Mouse (Mus musculus) fibroblast of lung, adult 2 months (primary cell): ENCODE results near the gene Stx2.

Experiments
- DNase-seq: peaks from one replicate; pipeline ENCODE4 v3.0.0-alpha.2; 2011; ENCODE audit warnings: low read depth

The Stx2 gene

DNA sequence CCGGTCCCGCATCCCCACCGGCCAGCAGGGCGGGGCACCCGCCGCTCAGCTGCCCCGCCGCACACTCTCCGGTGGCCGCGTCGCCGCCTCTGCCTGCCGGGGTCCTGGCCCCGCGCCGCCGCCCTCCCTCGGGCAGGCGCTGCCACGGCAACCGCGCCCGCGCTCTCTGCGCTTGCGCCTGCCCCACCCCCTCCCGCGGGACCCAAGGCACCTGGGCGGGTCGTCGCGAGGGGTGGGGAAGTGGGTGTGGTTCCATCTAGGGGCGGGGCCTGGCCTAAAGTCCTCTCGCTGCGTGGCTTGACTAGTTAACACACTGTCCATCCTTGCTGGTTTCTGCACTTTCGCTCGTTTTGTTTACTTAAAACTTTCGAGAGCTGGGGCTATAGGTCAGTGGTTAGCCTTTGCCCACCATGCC lies at the start of gene Stx2:
Gene Stx2, minus strand, starts transcription at position 163 of the 415 bp plus-strand sequence.
- peak; percentile 63 for DNase-seq

DNA sequence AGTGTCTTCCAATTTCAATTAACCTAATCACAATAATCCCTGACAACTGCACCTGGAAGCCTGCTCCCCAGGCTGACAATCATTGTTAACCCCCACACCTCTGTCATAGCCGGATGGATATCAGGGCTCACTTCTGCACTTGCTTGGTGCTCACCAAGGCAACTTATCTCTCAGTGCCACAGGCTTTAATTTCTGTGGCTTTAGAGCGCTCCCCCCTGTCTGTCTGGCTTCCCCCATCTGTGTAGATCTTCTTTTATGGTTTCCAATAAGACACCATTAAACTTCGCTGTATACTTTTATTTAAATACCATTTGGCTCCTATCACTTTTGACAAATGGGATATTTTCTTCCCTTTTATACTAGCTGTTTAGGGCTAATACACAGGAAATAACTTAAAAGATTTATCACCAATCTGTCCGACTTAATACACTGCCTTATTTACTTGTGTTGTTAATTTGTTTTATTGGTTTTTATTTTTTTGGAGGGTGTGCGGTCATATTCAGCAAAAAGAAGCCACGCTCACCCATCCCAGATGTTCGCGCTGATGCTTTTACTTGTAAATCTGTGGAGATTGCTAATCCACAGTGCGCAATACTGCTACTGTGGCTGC lies 46.4 kb upstream of the Stx2 start:
- DNase-seq = no peak

DNA sequence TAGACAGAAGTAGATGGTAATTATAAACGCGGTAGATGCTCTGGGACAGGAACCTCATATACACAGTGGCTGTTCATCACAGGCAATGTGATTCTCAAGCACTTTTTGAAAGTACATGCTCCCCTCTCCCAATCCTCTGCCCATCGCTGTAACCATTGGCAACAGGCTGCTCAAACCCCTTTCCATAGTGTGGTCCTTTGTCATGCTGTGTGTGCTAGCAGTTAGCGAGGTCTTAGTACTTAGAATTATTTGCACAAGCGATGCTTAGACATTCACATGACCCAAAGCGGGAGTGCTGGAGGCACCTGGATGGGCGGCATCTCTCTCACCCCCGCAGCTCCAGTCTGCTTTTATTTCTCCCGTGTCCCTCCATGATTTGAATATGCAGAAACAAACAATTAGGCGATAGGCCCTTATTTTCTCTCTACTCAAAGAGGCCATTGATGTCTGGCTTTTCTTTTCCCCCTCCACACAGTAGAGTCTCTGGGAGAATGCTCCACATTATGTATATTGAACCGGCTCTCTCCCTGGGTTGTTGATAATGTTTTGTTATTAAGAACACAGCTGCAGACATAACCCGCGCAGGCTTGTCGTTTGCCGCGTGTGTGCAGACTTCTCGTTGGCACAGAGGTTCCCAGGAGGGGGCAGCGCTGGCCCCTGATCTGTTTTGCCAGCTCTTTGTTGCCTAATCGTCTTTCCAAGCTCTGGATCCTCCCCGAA lies 44.4 kb upstream of the Stx2 start:
- no peak for DNase-seq

DNA sequence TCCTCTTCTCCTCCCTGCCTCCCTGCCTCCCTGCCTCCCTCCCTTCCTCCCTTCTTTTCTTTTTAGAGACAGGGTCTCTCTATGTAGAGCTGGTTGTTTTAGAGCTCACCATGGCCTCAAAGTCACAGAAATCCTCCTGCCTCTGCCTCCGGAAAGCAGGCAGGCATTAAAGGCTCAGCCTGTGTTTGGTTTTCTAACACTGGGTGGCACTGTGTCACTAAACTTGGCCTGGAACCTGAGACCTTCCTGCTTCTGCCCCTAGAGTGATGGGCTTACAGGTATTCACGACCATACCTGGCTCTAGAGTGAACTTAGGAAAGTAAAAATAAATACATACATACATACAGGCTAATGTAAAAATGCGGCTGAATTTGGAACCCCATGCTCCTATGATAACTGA lies 43.5 kb upstream of the Stx2 start:
- no peak for DNase-seq

DNA sequence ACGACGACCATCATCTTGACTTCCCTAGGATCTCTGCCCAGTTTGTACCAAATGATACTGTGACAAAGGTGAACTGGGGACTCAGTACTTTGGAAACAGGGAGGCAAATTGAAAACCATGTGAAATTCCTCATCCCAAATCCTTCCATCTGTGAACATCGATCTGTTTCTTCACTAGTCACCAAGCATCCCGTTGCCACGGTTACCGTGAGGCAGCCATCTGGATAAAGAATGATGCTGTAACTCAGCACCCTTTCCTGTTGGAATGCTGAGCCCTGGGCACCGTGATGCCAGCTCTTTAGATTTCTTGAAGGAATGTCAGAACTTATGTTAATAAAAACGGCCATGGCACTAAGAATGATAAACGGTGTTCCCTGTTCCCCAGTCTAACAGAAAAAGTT lies 41.0 kb upstream of the Stx2 start:
- DNase-seq = no peak

DNA sequence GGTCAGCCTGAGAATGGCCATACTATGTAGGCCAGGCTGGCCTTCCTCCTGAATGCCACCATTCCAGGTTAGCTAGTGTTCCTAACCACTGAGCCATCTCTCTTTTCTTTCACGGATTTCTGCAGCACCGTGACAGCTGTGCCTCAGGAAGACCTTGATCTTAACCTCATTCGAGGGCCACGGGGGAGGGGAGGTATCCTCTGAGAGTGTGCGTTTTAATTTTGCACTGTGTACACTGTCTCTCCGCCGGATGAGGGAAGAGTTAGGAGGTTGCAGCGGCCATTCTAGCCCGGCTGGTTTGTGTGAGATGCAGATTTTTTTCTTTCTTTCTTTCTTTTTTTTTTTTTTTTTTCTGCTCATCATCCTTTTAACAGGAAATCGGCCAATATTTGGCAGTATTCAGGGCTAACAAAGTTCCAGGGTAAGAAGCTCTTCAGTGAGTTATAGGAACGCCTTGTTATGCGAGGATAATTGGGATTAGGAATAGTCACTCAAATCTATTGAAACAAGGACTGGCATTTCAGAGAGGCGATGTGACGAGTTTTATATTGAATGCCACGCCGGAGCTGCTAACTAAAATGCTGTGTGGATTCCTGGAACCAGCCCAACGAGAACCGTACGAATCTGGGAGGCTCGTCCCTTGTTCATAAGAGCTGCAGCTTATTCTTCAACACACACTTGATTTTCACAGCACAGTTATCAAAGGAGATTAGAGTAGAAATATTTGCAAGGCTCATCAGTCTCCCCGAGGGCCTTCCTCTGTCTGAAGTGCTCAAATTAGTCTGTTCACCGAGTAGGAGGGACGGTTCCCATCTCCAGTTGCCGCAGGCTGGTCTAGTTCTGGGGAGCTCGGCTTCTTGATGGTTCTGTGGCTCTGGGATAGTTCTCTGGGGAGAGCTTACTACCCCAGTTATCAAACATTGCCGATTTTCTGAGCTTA lies 37.5 kb upstream of the Stx2 start:
- DNase-seq = no peak

DNA sequence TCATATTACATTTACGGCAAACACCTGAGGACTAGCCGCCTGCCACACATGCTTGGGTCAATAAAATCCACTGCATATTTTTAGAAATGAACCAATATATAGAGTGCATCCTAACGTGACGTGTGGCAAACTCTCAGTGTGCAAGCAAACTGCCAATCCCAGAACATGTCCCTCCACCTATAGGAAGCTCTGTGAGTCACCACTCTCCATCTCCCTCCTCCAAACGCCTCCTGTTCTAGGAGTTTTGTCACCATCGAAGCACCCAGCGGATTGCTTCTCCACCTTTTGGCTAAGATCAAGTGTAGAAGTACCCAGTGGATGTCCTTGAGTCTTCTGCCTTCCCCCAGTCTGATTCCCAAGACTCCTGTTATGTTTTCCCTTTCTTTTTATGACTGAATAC lies 29.4 kb upstream of the Stx2 start:
- DNase-seq = no peak

DNA sequence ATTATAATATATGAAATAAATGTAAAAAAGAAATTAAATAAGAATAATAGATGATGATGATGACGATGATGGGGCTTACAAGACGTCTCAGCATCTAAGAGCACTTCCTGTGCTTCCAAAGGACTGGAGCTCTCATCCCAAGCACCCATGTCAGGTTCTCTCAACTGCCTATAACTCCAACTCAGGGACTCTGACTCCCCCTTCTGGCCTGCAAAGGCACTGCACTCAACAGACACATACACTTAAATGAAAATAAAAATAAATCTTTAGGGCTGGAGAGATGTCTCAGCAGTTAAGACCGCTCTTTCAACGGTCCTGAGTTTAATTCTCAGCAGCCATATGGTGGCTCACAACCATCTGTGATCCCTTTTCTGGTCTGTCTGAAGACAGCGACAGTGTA lies 28.3 kb upstream of the Stx2 start:
- no peak for DNase-seq

DNA sequence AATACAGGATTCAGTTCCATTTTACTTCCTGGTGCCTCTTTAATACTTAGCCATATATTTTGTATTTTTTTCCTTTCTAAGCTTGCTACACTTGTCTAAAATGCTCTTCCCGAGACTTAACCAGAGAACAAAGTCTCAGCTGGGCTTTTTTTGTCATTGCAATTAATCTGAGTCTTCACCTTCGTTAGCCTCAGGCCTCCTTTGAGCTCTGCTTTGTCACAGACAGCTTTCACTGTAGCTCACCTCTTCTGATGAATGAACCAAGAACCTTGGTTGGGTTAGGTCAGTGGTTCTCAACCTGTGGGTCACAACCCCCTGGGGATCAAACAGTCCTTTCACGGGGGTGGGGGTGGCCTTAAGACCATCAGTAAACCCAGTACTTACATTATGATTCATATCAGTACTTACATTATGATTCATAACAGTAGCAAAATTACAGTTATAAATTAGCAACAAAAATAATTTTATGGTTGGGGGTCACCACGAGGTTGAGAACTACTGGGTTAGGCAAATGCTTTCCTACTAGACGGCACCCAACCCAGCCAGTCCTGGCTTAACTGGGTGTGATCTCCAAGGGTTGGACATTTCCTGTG lies 20.9 kb upstream of the Stx2 start:
- DNase-seq = no peak

DNA sequence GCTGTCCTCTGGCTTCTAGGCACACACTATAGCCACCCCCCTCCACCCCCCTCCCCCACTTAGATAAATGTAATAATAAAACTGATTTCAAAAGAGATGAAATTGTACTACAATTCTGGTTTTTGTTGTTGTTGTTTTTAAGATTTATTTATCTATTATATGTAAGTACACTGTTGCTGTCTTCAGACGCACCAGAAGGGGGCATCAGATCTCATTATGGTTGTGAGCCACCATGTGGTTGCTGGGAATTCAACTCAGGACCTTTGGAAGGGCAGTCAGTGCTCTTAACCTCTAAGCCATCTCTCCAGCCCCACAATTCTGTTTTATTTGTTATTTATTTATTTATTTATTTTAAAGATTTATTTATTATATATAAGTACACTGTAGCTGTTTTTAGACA lies 18.3 kb upstream of the Stx2 start:
- DNase-seq = no peak

DNA sequence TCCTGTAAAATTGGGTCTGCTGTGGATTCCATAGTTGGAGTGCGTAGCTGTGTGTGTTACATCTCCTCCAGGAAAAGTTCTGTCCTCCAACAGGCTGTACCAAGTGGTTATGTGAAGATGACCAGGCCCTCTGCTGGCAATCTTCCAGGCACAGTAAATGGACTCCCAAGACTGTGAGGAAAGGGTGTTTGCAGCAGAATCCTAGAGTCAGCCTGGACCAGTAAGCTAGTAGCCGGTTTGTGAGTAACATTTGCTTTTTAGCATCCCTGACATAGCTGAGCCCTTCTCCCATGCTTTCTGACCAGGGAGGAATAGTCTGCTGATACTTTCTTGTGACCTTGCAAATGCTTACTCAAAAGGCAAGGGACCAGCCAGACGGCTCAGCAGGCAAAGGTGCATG lies 17.8 kb upstream of the Stx2 start:
- DNase-seq = no peak

DNA sequence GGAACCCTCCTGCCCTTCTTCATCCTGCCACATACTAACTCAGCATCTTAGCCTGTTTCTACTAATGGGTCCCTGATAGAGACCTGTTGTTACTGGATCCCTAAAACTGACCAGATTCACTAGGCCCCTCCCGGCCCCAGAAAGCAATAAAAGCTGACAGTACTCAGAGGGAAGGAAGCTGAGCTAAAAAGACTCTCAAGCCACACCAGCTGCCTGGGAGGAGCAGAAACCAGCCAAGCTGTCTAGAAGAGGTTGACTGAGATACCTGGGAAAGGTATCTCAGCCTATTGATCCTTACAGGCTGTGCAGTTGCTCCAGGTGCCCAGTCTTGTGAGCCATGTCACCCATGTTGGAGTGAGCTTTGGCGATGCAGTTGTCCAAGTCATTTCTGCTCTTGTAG lies 17.4 kb upstream of the Stx2 start:
- no peak for DNase-seq

DNA sequence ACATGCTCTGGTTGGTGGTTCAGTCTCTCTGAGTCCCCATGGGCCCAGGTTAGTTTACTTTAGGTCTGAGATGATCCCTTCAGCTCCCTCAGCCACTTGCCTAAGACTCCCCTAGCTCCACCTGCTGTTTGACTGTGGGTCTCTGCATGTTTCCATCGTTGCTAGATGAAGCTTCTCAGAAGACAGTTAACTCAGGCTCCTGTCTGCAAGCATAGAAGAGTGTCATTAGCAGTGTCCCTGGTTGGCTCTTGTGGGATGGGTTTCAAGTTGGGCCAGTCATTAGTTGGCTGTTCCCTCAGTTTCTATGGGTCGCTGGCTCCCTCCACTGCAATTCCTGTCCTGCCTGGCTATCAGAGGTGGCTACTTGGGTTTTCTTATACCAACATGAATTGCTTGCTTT lies 16.7 kb upstream of the Stx2 start:
- DNase-seq = no peak

DNA sequence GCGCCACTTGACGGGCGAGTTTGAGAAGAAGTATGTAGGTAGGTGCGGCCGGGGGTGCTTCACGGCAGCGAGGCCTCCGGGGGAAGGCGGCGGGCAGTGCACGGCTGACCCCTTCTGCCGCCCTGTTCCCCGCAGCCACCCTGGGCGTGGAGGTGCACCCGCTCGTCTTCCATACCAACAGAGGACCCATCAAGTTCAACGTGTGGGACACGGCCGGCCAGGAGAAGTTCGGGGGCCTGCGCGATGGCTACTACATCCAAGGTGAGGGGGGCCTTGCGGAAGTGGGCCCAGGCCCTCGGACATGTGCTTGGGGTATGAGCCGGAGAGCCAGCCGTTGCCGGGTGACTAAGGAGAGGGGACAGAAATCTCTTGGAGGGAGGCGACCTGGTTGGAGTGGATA lies 12.4 kb upstream of the Stx2 start:
- no peak for DNase-seq

DNA sequence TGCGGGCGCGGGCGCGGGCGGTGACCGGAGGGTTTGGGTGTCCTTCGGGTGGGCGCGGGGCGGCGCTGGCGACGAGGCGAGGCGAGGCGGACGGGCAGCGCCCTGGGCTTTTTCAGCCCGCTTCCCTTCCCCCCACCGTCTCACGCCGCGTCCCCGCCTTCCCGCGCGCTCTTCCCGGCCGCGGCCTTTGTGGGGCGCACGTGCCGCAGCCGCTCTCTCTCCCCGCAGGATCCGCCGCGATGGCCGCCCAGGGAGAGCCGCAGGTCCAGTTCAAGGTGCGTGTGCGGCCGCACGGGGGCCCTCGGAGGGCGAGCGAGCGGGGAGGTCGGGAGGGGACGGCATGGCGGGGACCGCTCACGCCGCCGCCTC lies 11.9 kb upstream of the Stx2 start:
- no peak for DNase-seq

DNA sequence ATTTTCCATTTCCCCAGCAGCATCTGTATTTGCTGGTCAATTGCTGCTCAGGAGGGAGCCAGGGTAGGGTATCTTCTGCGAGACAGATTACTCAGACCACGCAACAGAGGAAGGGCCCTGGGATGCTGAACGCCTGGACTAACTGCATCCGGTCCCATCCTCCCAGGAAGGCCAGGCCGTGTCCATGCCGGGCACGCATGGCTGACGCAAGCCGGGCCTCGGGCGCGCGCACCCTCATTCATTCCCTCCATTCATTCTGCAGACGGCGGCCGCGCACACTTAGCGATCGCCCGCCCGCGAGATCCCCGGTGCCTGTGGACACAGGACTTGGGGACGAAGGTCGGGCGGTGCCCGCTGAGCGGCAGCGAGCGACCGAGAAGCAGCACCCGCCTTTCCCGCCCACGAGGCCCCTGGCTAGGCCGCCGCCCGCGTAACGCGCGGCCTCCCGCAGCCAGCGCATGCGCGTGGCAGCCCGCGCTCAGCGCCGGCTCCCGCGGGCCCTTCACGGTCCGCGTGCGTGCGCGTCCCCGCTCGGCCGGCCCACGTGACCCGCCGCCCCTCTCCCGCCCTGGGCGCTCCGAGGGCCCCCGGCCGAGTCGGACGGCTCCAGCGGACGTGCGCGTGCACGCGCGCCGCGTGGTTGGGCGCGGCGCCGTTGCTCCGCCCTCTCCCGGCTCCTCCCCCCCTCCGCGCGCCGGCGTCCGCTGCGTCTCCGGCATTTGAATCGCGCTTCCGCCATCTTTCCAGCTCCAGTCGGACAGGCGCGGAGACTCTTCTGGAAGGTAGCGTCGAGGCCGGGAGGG lies 11.3 kb upstream of the Stx2 start, which contains the start of gene Ran:
Gene Ran, plus strand, starts transcription at position 573 of the 803 bp plus-strand sequence.
- DNase-seq = peak; percentile 88

DNA sequence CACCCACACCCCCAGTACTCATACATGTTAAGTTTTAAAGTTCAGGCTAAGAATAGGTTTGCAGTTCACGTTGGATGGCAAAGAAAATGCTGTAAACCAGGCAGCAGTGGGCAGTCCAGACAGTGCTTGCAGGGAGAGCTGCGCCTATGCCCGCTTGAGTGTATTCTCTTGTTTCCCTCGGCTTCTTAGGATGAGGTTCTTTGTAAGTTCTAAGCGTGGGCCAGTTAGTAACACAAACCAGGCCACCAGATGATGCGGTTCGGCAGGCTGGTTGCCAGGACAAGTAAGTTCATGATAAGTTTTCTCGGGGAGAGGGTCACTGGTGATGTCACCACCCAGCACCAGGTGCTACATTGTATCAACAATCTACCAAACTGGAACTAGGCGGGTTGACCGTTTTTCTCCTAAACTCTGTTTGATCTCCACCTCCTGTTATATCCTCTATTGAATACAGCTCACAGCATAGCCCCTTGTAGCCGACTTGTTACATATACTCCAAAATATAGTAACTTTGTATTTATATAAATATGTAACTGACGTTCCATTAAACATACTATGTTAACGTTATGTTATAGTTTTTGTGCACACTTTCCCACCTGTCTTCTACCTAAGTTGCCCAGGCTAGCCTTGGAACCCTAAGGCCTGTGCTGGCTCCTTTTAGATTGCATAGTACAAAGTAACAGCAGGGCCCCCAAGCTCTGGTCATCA lies 10.6 kb upstream of the Stx2 start:
- DNase-seq = no peak

DNA sequence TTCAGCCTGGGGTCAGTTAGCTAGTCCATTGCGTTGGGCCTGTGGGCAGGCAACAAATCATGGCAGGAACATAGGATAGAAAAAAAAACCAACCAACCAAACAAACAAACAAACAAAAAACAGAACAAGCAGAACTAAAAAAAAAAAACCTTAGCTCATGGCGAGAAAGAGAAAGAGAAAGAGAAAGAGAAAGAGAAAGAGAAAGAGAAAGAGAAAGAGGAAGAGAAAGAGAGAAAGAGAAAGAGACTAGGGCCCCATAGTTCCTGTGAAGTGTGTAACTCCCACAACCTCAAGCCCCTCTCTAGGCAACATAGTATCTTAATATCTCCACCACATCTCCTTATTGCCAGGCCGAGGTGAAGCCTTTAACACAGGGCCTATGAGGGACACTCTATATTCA lies 8.0 kb upstream of the Stx2 start:
- no peak for DNase-seq

DNA sequence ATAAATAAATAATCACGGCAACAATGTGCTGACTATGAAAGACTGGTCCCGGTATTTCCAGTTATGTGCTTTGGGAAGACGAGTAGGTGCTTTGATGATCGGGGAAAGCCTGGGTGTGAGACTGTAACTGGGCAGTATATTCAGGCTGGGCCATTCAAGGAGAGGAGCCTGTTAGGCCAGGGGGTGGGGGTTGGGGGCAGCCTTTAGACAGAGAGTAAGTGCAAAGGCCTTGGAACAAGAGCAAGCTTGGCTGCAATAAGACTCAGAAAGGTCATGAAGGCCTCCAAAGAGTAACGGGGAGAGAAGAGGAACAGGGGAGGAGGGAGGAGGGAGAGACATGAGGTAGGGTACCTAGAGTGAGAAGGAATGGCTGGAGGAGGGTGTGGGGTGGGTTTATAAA lies 7.2 kb upstream of the Stx2 start:
- no peak for DNase-seq

DNA sequence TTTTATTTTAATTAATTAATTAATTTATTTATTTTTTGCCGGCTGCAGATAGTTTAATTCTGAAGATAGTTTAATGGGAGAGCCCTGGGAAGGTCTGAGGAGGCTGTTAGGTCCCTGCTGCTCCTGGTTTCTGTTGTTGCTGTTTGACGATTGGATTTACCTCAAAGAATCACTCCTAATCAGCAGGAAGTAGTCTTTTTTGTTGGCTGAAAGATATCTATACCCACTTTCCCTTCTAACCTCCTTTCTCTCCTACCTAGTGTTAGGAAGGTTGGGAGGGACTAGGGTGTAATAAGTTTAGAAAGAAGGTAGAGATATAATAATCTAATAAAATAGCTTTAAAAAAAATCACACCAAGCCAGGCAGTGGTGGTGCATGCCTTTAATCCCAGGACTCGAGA lies 6.6 kb upstream of the Stx2 start:
- no peak for DNase-seq

DNA sequence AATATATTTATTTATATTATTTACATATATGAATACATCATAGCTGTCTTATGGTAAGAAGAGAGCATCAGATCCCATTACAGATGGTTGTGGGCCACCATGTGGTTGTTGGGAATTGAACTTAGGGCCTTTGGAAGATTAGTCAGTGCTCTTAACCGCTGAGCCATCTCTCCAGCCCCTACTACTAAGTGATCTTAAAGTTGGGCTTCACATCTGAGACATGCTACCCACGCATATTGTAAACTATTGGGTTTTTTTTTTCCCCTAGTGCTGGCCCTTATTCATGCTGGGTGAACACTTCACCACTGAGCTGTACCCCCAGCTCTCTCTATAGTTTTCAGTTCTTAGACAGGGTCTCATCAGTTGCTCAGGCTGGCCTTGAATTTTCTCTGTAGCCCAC lies 2.6 kb upstream of the Stx2 start:
- no peak for DNase-seq
